Mouse (Mus musculus): ENCODE data around the gene Pkp4.

DNA sequence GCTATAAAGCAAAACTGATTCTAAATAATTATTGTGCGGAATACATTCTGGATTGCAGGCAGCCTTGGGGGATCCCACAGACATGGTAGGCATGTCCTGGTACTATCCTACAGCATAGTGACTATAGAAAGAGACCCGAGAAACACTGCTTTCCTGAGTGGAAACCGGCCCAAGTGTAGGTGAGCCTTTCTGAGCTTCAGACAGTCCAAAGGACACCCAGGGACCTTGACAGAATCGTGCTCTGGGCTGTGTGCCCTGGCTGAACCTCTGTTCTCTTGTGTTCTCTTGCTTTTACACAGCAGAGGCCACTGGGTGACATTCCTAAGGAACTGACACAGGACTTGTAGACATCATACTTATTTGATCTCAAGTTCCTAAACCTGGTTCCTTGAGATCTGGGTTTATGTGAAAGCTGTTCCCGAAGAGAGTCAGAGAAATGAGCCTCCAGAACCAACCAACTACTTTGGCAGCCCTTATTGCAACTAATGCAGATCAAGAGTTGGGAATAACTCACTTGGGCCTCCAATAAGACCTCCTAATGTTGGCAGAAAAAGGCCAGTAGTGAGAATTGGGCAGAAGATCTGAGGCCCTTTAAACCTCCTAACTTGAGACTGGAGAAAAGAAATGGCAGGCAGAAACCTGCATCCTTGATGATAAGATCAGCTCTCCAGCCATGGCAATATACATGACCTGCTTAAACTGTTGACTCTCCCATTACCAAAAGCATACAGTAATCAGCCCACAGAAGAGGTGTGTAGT lies 195.1 kb downstream of the Pkp4 start:
- TF ChIP-seq CTCF (IDR thresholded peaks at IDR 0.05; ENCODE audit: low read depth) (no peak), EP300 (IDR thresholded peaks at IDR 0.05; ENCODE audit: low read depth) (no peak)

All from liver, postnatal 0 days (tissue).